Mouse (Mus musculus) stomach, embryonic 14.5 days (tissue): Measurements from ENCODE around the gene Myadm. TPM values are rescaled to one million over a fixed set of nuclear protein-coding genes. Genes with fewer than 3 reads are reported as not detected.

Experiments
- ATAC-seq: fragments of 200-750 bp; cut with Nextera tagmentation; 2 replicates; pipeline ENCODE4 v1.8.0; 2017; ENCODE audit warnings: low read depth, moderate TSS enrichment; ENCODE audit not compliant: insufficient number of reproducible peaks, insufficient read depth, low FRiP score
- H3K27ac ChIP-seq: fragments of 300-500 bp; sonication (generic); 2 replicates; pipeline ENCODE4 v1.5.1; 2014; ENCODE audit warnings: mild to moderate bottlenecking, low read length, moderate library complexity, mixed read lengths
- H3K27me3 ChIP-seq: fragments of 300-500 bp; sonication (generic); 2 replicates; pipeline ENCODE4 v1.6.1; 2014; ENCODE audit warnings: low read length, control low read depth, mixed read lengths; ENCODE audit not compliant: control insufficient read depth, insufficient read depth
- H3K36me3 ChIP-seq: fragments of 300-500 bp; sonication (generic); 2 replicates; pipeline ENCODE4 v1.6.1; 2014; ENCODE audit warnings: mild to moderate bottlenecking, control low read depth, low read length, moderate library complexity, mixed read lengths; ENCODE audit not compliant: control insufficient read depth, insufficient read depth
- H3K4me1 ChIP-seq: fragments of 300-500 bp; sonication (generic); 2 replicates; pipeline ENCODE4 v1.6.1; 2014; ENCODE audit warnings: low read length, control low read depth, mixed read lengths; ENCODE audit not compliant: control insufficient read depth, insufficient read depth
- H3K4me2 ChIP-seq: fragments of 300-500 bp; sonication (generic); replicated peaks from 2 replicates; pipeline ENCODE4 v1.6.1; 2014; ENCODE audit warnings: low read depth, low read length, control low read depth
- H3K4me3 ChIP-seq: fragments of 300-500 bp; sonication (generic); 2 replicates; pipeline ENCODE4 v1.5.1; 2014; ENCODE audit warnings: low read depth, low read length, control low read depth
- H3K9ac ChIP-seq: fragments of 300-500 bp; sonication (generic); replicated peaks from 2 replicates; pipeline ENCODE4 v1.6.1; 2014; ENCODE audit warnings: low read depth, mild to moderate bottlenecking, control low read depth, low read length, moderate library complexity, mixed read lengths
- H3K9me3 ChIP-seq: fragments of 300-500 bp; sonication (generic); 2 replicates; pipeline ENCODE4 v1.6.1; 2016; ENCODE audit warnings: low read depth, low read length, control low read depth; ENCODE audit not compliant: control insufficient read depth
- WGBS: fragments of 180-500 bp; shearing (Covaris S2); extraction: QIAGEN DNeasy Blood & Tissue Kit; methylation state at CpG from one replicate; pipeline ENCODE4 v1.1.7; 2014; 5-methylcytosine and 5-hydroxymethylcytosine counted together
- polyA plus RNA-seq: library from polyadenylated mRNA; unstranded; fragments of >200 nt; fragmentation: Nextera tagmentation; extraction: Ambion mirVana; gene quantifications from 2 replicates; pipeline ENCODE4 v1.2.1, GENCODE M21; 2014

The Myadm gene
- polyA plus RNA-seq, 1 experiment from 2014 or later, result 204 TPM

DNA sequence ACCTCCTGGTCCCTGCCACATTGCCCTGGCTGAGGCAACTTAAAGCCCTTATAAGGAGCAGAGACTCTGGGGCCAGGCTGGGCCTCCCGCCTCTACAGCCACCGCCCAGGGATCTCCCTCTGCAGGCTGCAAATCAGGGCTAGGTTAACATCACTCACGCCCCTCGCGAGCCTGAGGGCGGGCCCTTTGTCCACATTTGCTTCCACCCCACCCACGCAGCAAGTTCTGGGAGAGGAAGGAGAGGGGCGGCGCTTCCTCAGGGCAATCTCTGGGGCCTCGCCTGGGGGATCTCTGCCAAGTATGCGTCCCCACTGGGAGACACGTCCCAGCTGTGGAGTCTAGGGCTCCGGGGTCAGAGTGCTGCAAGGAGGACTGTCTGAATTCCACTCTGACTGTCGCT, 3.9 kb downstream of the Myadm start:
- peak overlapping the region; percentile 54 for H3K4me3 ChIP-seq
- 1% methylated on average over 14 of the region's 14 CpGs for WGBS
- no peaks in the 10 kb centered on the region for H3K9me3 ChIP-seq
- H3K9ac ChIP-seq, result peak overlapping the region; percentile 34; the same call in 1 of the 2 replicates
- H3K4me2 ChIP-seq, result peak overlapping the region; percentile 73
- H3K36me3 ChIP-seq, result peaks cover 31% of the 10 kb centered on the region
- peak; percentile 85 for ATAC-seq
- no peaks in the 10 kb centered on the region for H3K27me3 ChIP-seq
- peak overlapping the region; percentile 94 for H3K27ac ChIP-seq
- H3K4me1 ChIP-seq, result peaks cover 26% of the 10 kb centered on the region; the same call in 1 of the 2 replicates

- no peak overlapping the region for H3K9ac ChIP-seq
- peaks cover 48% of the 10 kb centered on the region for H3K36me3 ChIP-seq
- H3K4me2 ChIP-seq, result no peak overlapping the region
- no peaks in the 10 kb centered on the region for H3K9me3 ChIP-seq
- H3K27me3 ChIP-seq, result no peaks in the 10 kb centered on the region
- no peak overlapping the region for H3K4me3 ChIP-seq
- no peak overlapping the region for H3K27ac ChIP-seq
- peaks cover 30% of the 10 kb centered on the region; the same call in 1 of the 2 replicates for H3K4me1 ChIP-seq
- ATAC-seq, result no peak
- WGBS, result 87% methylated on average over 1 of the region's 1 CpGs
These were observed 5.9 kb downstream of the Myadm start for GRCm38 (mm10) chr7:3294794-3295193.

DNA sequence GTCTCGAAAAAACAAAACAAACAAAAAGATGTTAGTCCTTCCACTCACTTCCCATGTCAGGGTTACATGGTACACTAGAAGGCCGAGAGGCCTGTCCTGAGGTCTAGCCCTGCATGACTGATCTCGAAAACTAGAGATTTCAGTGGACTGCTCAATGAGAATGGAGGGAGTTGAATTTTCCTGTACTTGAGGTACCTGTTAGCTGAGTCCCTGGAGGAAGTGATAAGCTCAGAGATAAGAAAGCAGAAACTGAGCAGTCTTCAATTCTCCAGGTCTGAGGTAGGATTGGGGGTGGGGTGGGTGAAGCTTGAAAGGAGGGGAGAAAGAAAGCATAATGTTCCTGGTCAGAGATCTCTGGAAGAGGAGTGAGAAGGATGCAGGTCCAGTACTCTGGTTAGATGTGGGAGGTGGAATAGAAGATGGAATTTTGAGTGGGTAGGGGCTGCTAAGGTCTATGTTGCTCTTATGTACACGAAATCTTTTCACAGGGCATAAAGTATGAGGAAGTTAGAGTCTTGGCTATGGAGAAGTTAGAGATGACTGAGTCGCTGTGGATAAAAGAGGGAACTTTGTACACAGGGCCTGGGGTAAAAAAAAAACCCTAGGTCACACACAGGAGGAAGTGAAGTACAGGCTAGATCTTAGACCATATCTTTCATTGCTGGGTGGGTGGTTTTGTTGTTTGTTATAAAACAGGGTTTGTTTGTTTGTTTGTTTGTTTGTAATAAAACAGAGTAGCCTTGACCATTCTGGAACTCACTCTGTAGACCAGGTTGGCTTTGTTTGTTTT, 6.6 kb downstream of the Myadm start:
- Histone ChIP-seq H3K4me3 (no peak overlapping the region), H3K27me3 (no peaks in the 10 kb centered on the region), H3K4me1 (peaks cover 30% of the 10 kb centered on the region; the same call in 1 of the 2 replicates), H3K9ac (no peak overlapping the region), H3K4me2 (no peak overlapping the region), H3K9me3 (no peaks in the 10 kb centered on the region), H3K36me3 (peaks cover 53% of the 10 kb centered on the region), H3K27ac (no peak overlapping the region)
- WGBS, result 83% methylated on average over 5 of the region's 5 CpGs
- no peak for ATAC-seq

- Histone ChIP-seq H3K36me3 (peaks cover 53% of the 10 kb centered on the region), H3K9ac (no peak overlapping the region), H3K27ac (no peak overlapping the region), H3K27me3 (no peaks in the 10 kb centered on the region), H3K4me3 (no peak overlapping the region), H3K4me1 (peaks cover 22% of the 10 kb centered on the region; the same call in 1 of the 2 replicates), H3K4me2 (no peak overlapping the region), H3K9me3 (no peaks in the 10 kb centered on the region)
- WGBS, result 93% methylated on average over 16 of the region's 16 CpGs
- no peak for ATAC-seq
These were observed 7.8 kb downstream of the Myadm start for GRCm38 (mm10) chr7:3296711-3297110.

DNA sequence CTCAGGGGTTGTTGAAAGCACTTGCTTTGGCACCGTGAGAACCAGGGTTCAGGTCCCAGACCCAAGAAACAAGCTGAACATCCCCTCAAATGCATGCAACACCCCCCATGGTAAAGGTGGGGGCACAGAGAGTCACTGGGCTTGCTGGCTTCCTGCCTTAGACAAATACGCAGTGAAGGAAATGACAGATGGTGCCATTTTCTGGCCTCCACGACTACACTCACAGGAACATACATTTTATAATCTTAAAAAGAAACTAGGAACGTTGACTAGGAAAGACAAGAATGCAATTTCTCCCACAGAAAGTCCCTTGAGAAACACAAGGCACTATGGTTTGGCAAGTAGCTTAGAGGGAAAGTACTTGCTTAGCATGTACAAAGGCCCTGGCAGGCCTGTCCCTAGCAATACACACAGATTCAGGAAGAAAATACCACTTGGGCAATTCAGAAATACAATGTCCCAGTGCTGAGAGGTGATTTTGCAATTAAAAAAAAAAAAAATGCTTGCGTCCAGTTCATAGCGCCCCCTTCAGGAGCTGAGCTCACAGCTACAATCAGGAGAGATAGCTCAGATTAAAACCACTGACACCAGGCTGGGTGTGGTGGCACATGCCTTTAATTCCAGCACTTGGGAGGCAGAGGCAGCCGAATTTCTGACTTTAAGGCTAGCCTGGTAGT, 11.2 kb downstream of the Myadm start:
- 54% methylated on average over 7 of the region's 7 CpGs for WGBS
- Histone ChIP-seq H3K4me2 (no peak overlapping the region), H3K4me1 (peaks cover 21% of the 10 kb centered on the region; the same call in 1 of the 2 replicates), H3K9me3 (no peaks in the 10 kb centered on the region), H3K9ac (no peak overlapping the region), H3K27ac (no peak overlapping the region), H3K36me3 (peaks cover 45% of the 10 kb centered on the region), H3K27me3 (0 out of 2 replicates have a peak, but pooled peaks cover 4% of the 10 kb centered on the region), H3K4me3 (no peak overlapping the region)
- ATAC-seq, result no peak

GRCm38 (mm10) chr7:3300891-3301627, 12.2 kb downstream of the Myadm start:
- peaks cover 16% of the 10 kb centered on the region; the same call in 1 of the 2 replicates for H3K4me1 ChIP-seq
- no peak for ATAC-seq
- 0 out of 2 replicates have a peak, but pooled peaks cover 4% of the 10 kb centered on the region for H3K27me3 ChIP-seq
- no peak overlapping the region for H3K27ac ChIP-seq
- H3K4me3 ChIP-seq, result no peak overlapping the region
- no peak overlapping the region for H3K4me2 ChIP-seq
- no peaks in the 10 kb centered on the region for H3K9me3 ChIP-seq
- 72% methylated on average over 8 of the region's 8 CpGs for WGBS
- H3K9ac ChIP-seq, result no peak overlapping the region
- peaks cover 39% of the 10 kb centered on the region for H3K36me3 ChIP-seq

DNA sequence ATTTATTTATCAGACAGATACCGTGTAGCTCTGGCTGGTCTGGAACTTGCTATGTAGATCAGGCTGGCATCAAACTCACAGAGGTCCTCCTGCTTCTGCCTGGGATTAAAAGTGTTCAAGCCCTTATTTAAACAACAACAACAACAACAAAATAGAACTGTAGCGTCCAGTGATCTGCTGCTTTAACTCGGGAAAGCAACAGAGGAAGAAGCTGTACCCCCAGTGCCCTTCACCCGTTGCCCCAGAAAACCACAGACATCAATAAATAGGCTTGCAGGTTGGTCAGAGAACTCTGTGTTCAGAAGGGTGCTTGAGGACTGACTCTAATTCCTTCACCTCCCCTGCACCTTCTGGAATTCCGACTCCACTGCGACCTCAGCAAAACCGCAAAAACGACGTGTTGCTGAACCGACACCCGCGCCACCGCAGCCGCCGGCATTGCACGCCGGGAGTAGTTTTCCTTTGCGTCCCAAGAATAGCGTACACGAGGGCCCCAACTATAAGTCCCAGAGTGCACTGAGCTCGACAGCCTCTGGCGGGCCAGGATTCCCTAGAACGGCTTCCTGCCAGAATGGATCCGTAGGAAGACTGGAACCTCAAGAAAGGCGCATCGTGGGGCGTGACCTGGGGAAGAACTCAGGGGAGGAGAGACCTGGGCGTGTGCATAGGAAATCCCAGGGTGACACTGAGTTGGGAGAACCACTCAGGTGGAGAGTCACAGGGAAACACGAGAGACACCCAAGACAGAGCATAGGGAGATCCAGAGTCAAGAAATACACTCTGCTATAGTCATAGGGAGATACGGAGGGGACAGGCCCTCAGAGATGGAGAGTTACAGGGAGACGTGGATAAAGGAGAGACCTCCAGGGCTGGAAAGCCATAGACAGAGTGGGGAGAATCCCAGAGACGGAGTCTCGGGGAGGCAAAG, 13.0 kb downstream of the Myadm start:
- 8% methylated on average over 33 of the region's 33 CpGs for WGBS
- Histone ChIP-seq H3K4me3 (peak overlapping the region; percentile 25), H3K27me3 (0 out of 2 replicates have a peak, but pooled peaks cover 4% of the 10 kb centered on the region), H3K9ac (no peak overlapping the region), H3K4me1 (peaks cover 15% of the 10 kb centered on the region; the same call in 1 of the 2 replicates), H3K9me3 (no peaks in the 10 kb centered on the region), H3K36me3 (peaks cover 30% of the 10 kb centered on the region), H3K4me2 (peak overlapping the region; percentile 59), H3K27ac (no peak overlapping the region)
- ATAC-seq, result 0 out of 2 replicates have a peak, but pooled peaks have one; percentile 33
